Mouse (Mus musculus) E14TG2a.4 (cell line): Measurements from ENCODE around the gene C2.

ENCODE experiments used
- CTCF ChIP-seq: conservative IDR thresholded peaks from 2 replicates; pipeline ENCODE4 v1.5.1; 2014; ENCODE audit warnings: low read length
- POU5F1 ChIP-seq: IDR thresholded peaks from 2 replicates; pipeline ENCODE4 v1.6.1; 2014; ENCODE audit warnings: low read length, borderline replicate concordance

- TF ChIP-seq POU5F1 (no peak), CTCF (no peak)
Measured at GRCm38 (mm10) chr17:34915410-34915831, 17.4 kb upstream of the C2 start.
